Mouse (Mus musculus): Measurements from ENCODE around the gene Cyp21a1. TPM values are rescaled to one million over a fixed set of nuclear protein-coding genes. Genes with fewer than 3 reads are reported as not detected.
A peak's percentile ranks its signal among the peaks of the same experiment; 100 is the strongest.

The Cyp21a1 gene
- polyA plus RNA-seq, 2 experiments, result not detected

DNA sequence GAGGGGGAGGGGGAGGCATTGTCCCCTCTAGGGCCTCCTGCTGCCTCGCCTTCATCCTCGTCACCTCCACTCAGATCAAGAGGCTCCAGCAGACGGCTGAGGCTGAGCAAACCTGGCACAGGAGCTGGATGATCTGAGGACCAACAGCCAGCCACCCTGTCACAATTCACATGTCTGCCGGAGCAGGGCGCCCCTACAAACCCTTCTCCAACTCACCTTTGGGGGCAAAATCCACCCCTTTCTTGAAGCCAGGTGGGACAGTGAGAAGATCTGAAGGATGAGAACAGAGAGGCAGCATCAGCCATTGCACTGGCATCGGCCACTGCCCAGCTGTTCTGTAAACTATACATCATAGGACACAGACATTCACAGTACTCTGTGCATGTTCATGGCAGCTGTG, 42.8 kb upstream of the Cyp21a1 start:
- H3K9me3 ChIP-seq (ENCODE audit: control insufficient read depth, low read length), result no peaks in the 10 kb centered on the region
- no peak overlapping the region for H3K9ac ChIP-seq (replicated peaks)
- TF ChIP-seq CTCF (IDR thresholded peaks at IDR 0.05; ENCODE audit: low read depth) (no peak), EP300 (IDR thresholded peaks at IDR 0.05; ENCODE audit: low read depth) (no peak)
- no peaks in the 10 kb centered on the region for H3K27me3 ChIP-seq (ENCODE audit: control insufficient read depth, insufficient read depth, low read length)
- no peak overlapping the region for H3K4me2 ChIP-seq (ENCODE audit: low read depth)
- ATAC-seq (ENCODE audit: insufficient read depth), result no peak
- H3K36me3 ChIP-seq (replicated peaks; ENCODE audit: control insufficient read depth, insufficient read depth, low read depth), result peaks cover 19% of the 10 kb centered on the region
- no peak for DNase-seq (ENCODE audit: low read depth in 3 of 3, low spot score in 3 of 3)
- no peak overlapping the region for H3K4me3 ChIP-seq (ENCODE audit: insufficient read depth in 1 of 2, low read depth in 2 of 2, low read length in 2 of 2)
- peaks cover 6 to 7% of the 10 kb centered on the region in 2 experiments; a peak in 3 of 4 replicates for H3K4me1 ChIP-seq (replicated peaks; ENCODE audit: control insufficient read depth in 2 of 2, insufficient read depth in 2 of 2, low read length in 1 of 2)
- H3K27ac ChIP-seq, result no peak overlapping the region
- WGBS (ENCODE audit: insufficient replicate concordance), result 82% methylated on average over 6 of the region's 6 CpGs

DNA sequence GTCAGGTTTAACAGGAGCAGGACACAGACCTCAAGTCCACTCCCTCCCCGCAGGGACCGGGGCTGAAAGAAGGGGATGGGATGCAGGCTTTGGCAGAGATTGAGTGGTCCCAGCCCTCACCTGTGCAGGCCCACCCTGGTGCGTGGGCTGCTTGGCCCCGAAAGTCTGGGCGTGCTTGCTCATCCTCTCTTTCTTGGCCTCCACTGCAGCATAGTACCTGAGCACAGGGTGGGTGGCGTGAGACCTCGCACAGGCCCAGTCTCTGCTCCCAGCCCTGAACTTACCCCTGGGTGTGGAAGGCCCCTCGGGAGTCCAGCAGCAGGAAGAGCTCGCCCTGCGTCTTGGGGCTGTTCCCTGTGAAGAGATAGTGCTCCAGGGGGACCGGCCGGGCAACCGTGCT, 40.5 kb upstream of the Cyp21a1 start:
- H3K4me1 ChIP-seq (replicated peaks; ENCODE audit: control insufficient read depth in 2 of 2, insufficient read depth in 2 of 2, low read length in 1 of 2), result peaks cover 9 to 11% of the 10 kb centered on the region in 2 experiments
- ATAC-seq (ENCODE audit: insufficient read depth), result no peak
- 84% methylated on average over 13 of the region's 13 CpGs for WGBS (ENCODE audit: insufficient replicate concordance)
- H3K4me3 ChIP-seq (ENCODE audit: insufficient read depth in 1 of 2, low read depth in 2 of 2, low read length in 2 of 2), result no peak overlapping the region
- no peaks in the 10 kb centered on the region for H3K9me3 ChIP-seq (ENCODE audit: control insufficient read depth, low read length)
- H3K9ac ChIP-seq (replicated peaks), result no peak overlapping the region
- no peak for DNase-seq (ENCODE audit: low read depth in 3 of 3, low spot score in 3 of 3)
- no peak overlapping the region for H3K27ac ChIP-seq
- no peak overlapping the region for H3K4me2 ChIP-seq (ENCODE audit: low read depth)
- no peaks in the 10 kb centered on the region for H3K27me3 ChIP-seq (ENCODE audit: control insufficient read depth, insufficient read depth, low read length)
- TF ChIP-seq CTCF (IDR thresholded peaks at IDR 0.05; ENCODE audit: low read depth), result no peak
- TF ChIP-seq EP300 (IDR thresholded peaks at IDR 0.05; ENCODE audit: low read depth), result no peak
- H3K36me3 ChIP-seq (replicated peaks; ENCODE audit: control insufficient read depth, insufficient read depth, low read depth), result peaks cover 26% of the 10 kb centered on the region

DNA sequence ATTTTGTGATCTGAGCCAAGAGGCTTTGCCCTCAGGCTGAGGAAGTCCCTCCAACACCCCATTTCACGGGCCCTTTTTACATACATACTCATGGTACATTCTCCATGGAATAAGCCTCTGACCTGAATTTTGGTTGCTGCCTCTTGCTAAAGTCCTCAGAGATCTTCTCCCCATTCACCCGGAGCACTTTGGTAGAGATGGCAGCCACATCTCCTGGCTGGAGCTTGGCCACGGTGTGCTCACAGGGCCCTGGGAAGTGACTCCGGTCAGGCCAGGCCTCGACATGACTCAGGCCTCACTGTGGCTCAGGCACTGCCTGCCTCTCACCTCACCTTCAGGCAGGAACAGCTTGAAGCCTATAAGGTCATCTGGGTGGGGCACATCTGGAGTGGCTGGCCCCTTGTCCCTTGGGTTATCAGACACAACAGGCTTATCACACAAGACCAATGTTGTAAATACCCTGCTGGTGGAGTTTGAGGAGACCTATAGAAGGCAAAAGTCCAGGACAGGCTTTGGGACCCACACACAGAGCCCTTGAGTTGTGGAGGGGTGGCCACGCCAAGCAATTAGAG, 36.5 kb upstream of the Cyp21a1 start:
- ATAC-seq (ENCODE audit: insufficient read depth), result no peak
- 73% methylated on average over 6 of the region's 6 CpGs for WGBS (ENCODE audit: insufficient replicate concordance)
- H3K4me3 ChIP-seq (ENCODE audit: insufficient read depth in 1 of 2, low read depth in 2 of 2, low read length in 2 of 2), result no peak overlapping the region
- peak overlapping the region; percentile 22; the same call in 1 of the 2 replicates for H3K4me2 ChIP-seq (ENCODE audit: low read depth)
- H3K27ac ChIP-seq, result peak overlapping the region; percentile 22
- H3K9ac ChIP-seq (replicated peaks), result peak overlapping the region; percentile 48
- DNase-seq (ENCODE audit: low read depth in 3 of 3, low spot score in 3 of 3), result no peak
- no peak for TF ChIP-seq EP300 (IDR thresholded peaks at IDR 0.05; ENCODE audit: low read depth)
- 0 out of 2 replicates have a peak, but pooled peaks have one; percentile 2 for TF ChIP-seq CTCF (IDR thresholded peaks at IDR 0.05; ENCODE audit: low read depth)
- H3K36me3 ChIP-seq (replicated peaks; ENCODE audit: control insufficient read depth, insufficient read depth, low read depth), result peaks cover 30% of the 10 kb centered on the region
- H3K4me1 ChIP-seq (replicated peaks; ENCODE audit: control insufficient read depth in 2 of 2, insufficient read depth in 2 of 2, low read length in 1 of 2), result peaks cover 10 to 12% of the 10 kb centered on the region in 2 experiments
- H3K27me3 ChIP-seq (ENCODE audit: control insufficient read depth, insufficient read depth, low read length), result no peaks in the 10 kb centered on the region
- H3K9me3 ChIP-seq (ENCODE audit: control insufficient read depth, low read length), result no peaks in the 10 kb centered on the region

DNA sequence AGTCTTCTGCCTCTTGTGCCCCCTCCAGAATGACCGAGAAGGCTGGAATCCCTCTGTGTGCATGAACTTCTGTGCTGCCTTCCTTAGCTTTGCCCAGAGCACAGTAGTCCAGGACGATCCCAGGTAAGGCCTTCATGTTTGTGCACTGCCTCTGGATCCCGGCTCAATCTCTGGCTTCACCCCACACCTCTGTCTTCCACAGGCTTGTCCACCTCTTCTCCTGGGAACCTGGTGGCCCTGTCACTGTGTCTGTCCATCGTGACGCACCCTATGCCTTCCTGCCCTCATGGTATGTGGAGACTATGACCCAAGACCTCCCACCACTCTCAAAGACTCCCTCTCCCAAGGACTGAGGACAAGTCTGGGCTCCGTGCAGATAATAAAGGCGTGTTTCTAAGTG, 34.4 kb upstream of the Cyp21a1 start:
- H3K36me3 ChIP-seq (replicated peaks; ENCODE audit: control insufficient read depth, insufficient read depth, low read depth), result peaks cover 19% of the 10 kb centered on the region
- peaks cover 11 to 16% of the 10 kb centered on the region in 2 experiments for H3K4me1 ChIP-seq (replicated peaks; ENCODE audit: control insufficient read depth in 2 of 2, insufficient read depth in 2 of 2, low read length in 1 of 2)
- 85% methylated on average over 7 of the region's 7 CpGs for WGBS (ENCODE audit: insufficient replicate concordance)
- H3K4me3 ChIP-seq (ENCODE audit: insufficient read depth in 1 of 2, low read depth in 2 of 2, low read length in 2 of 2), result no peak overlapping the region
- no peak overlapping the region for H3K27ac ChIP-seq
- no peak for DNase-seq (ENCODE audit: low read depth in 3 of 3, low spot score in 3 of 3)
- no peak overlapping the region for H3K9ac ChIP-seq (replicated peaks)
- H3K4me2 ChIP-seq (ENCODE audit: low read depth), result no peak overlapping the region
- no peaks in the 10 kb centered on the region for H3K9me3 ChIP-seq (ENCODE audit: control insufficient read depth, low read length)
- no peaks in the 10 kb centered on the region for H3K27me3 ChIP-seq (ENCODE audit: control insufficient read depth, insufficient read depth, low read length)
- TF ChIP-seq CTCF (IDR thresholded peaks at IDR 0.05; ENCODE audit: low read depth) (no peak), EP300 (IDR thresholded peaks at IDR 0.05; ENCODE audit: low read depth) (no peak)
- no peak for ATAC-seq (ENCODE audit: insufficient read depth)

DNA sequence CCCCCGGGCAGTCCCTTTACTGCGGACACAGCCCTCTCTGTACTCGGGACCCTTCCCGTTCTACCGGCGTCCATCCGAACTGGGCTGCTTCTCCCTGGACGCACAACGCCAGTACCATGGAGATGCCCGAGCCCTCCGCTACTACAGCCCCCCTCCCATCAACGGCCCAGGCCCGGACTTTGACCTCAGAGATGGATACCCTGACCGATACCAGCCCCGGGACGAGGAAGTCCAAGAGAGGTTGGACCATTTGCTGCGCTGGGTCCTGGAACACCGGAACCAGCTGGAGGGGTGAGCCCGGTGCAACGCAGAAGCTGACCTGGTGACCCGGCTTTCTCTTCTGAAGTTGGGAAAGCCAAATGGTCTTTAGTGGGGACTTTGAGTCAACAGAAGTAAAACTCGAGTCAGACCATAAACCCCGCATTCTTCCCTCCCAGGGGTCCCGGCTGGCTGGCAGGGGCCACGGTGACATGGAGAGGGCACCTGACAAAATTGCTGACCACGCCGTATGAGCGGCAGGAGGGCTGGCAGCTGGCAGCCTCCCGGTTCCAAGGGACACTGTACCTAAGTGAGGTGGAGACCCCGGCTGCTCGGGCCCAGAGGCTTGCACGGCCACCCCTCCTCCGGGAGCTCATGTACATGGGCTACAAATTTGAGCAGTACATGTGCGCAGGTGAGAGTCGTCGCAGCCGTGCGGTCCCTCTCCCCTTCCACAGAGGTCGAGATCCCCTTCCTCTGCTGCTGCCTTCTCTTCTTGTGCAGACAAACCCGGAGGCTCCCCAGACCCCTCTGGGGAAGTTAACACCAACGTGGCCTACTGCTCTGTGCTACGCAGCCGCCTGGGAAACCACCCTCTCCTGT, 33.3 kb upstream of the Cyp21a1 start:
- ATAC-seq (ENCODE audit: insufficient read depth) (peak; percentile 2; the same call in 1 of the 2 replicates), DNase-seq (ENCODE audit: low read depth in 3 of 3, low spot score in 3 of 3) (no peak)
- H3K9ac ChIP-seq (replicated peaks), result peak overlapping the region; percentile 90
- H3K9me3 ChIP-seq (ENCODE audit: control insufficient read depth, low read length), result no peaks in the 10 kb centered on the region
- H3K4me1 ChIP-seq (replicated peaks; ENCODE audit: control insufficient read depth in 2 of 2, insufficient read depth in 2 of 2, low read length in 1 of 2), result peaks cover 11 to 16% of the 10 kb centered on the region in 2 experiments
- H3K36me3 ChIP-seq (replicated peaks; ENCODE audit: control insufficient read depth, insufficient read depth, low read depth), result peaks cover 18% of the 10 kb centered on the region
- TF ChIP-seq CTCF (IDR thresholded peaks at IDR 0.05; ENCODE audit: low read depth) (no peak), EP300 (IDR thresholded peaks at IDR 0.05; ENCODE audit: low read depth) (no peak)
- no peaks in the 10 kb centered on the region for H3K27me3 ChIP-seq (ENCODE audit: control insufficient read depth, insufficient read depth, low read length)
- H3K4me3 ChIP-seq (ENCODE audit: insufficient read depth in 1 of 2, low read depth in 2 of 2, low read length in 2 of 2), result peak overlapping the region; percentile 70 to 75
- 33% methylated on average over 43 of the region's 43 CpGs for WGBS (ENCODE audit: insufficient replicate concordance)
- peak overlapping the region; percentile 99 for H3K4me2 ChIP-seq (ENCODE audit: low read depth)
- H3K27ac ChIP-seq, result peak overlapping the region; percentile 81

All from liver, embryonic 14.5 days (tissue).